Comparison of ENCODE assay signal across 25 mouse cellular contexts in genomic region chr10:82169776-82170175, GRCm38 (mm10). TPM values are rescaled to one million over a fixed set of nuclear protein-coding genes. Genes with fewer than 3 reads are reported as not detected.
DNase-seq lines count a peak whose midpoint lies in the region; ATAC-seq lines count a peak whose summit lies in the region.
"Had no signal": no experiment of that assay in that cellular context is flagged by ENCODE, and none has a peak within 500 bp of the region (broad histone marks: within the 10 kb centered on the region; RNA-seq: fewer than 3 reads in every experiment).

No protein-coding gene starts in this region.

- H3K9me3 ChIP-seq in forebrain, embryonic 10.5 days: peaks cover 39% of the 10 kb centered on the region
- H3K9me3 ChIP-seq: embryonic facial prominence, embryonic 15.5 days; forebrain, embryonic 15.5 days; G1E had no signal

- H3K4me3 ChIP-seq in forebrain, embryonic 10.5 days: no peak overlapping the region
- H3K4me3 ChIP-seq: embryonic facial prominence, embryonic 13.5 days; embryonic facial prominence, embryonic 15.5 days; erythroblast, embryonic 14.5 days; forebrain, embryonic 13.5 days; forebrain, embryonic 15.5 days had no signal

- no peaks in the 10 kb centered on the region for H3K36me3 ChIP-seq in forebrain, embryonic 10.5 days (replicated peaks)
- H3K36me3 ChIP-seq: embryonic facial prominence, embryonic 13.5 days; embryonic facial prominence, embryonic 15.5 days; forebrain, embryonic 15.5 days; G1E had no signal

- no peaks in the 10 kb centered on the region for H3K4me1 ChIP-seq in forebrain, embryonic 10.5 days
- H3K4me1 ChIP-seq: embryonic facial prominence, embryonic 13.5 days; embryonic facial prominence, embryonic 15.5 days; forebrain, embryonic 13.5 days; forebrain, embryonic 15.5 days had no signal

- H3K27me3 ChIP-seq in forebrain, embryonic 10.5 days (ENCODE audit: poor library complexity, severe bottlenecking): no peaks in the 10 kb centered on the region
- H3K27me3 ChIP-seq: embryonic facial prominence, embryonic 13.5 days; embryonic facial prominence, embryonic 15.5 days; forebrain, embryonic 13.5 days; forebrain, embryonic 15.5 days had no signal

- DNase-seq in frontal cortex, postnatal 36 days (ENCODE audit: low spot score in 2 of 2): no peak
- DNase-seq in heart, postnatal 25 days (ENCODE audit: low spot score): no peak
- no peak for DNase-seq in forebrain, embryonic 10.5 days (ENCODE audit: extremely low spot score, low spot score)
- DNase-seq: adrenal gland, adult 8-10 months; adrenal gland, postnatal 14 days; adrenal gland, postnatal 36 days; B cell, adult 2 months; cerebellum, adult 11-12 months; cerebellum, adult 2 months; cerebellum, adult 9-10 months; cerebellum, postnatal 10 days; cerebellum, postnatal 25 days; embryo, embryonic 11 days; forebrain, postnatal 0 days had no signal

- WGBS in forebrain, embryonic 10.5 days: 77% methylated on average over 2 of the region's 2 CpGs

- intact Hi-C loops in heart, postnatal 25 days (cut with DNase I): loop anchor here (5.0 kb wide), 2 partner anchors 542 to 667 kb away; partner anchors contain the start of genes Ankrd24, S1pr4 and Sirt6

- H3K27ac ChIP-seq in forebrain, embryonic 10.5 days: no peak overlapping the region
- H3K27ac ChIP-seq: embryonic facial prominence, embryonic 13.5 days; embryonic facial prominence, embryonic 15.5 days; forebrain, embryonic 13.5 days; forebrain, embryonic 15.5 days had no signal

- peak; percentile 42; the same call in 1 of the 2 replicates for ATAC-seq in common myeloid progenitor, adult 5-6 weeks (replicated peaks; ENCODE audit: low read depth, poor library complexity, severe bottlenecking)
- ATAC-seq in megakaryocyte, adult 5-6 weeks (ENCODE audit: poor library complexity, severe bottlenecking): peak; percentile 34; the same call in 1 of the 2 replicates
- ATAC-seq: activated CD4-positive, CD25-positive, alpha-beta regulatory T cell, adult 4 months; CD4-positive, CD25-positive, alpha-beta regulatory T cell, adult 4 months; forebrain, embryonic 13.5 days; forebrain, embryonic 15.5 days; forebrain, postnatal 0 days; Patski had no signal

RNA-seq across cellular contexts. Expression of gene AU041133, which starts 42.0 kb away (rescaled TPM):
- 6.8 and 11.1 TPM in 2 replicates for total RNA-seq in common myeloid progenitor, adult 5-6 weeks (2017)
- total RNA-seq in megakaryocyte, adult 5-6 weeks (2015): 4.6 and 5.4 TPM in 2 replicates
- total RNA-seq in megakaryocyte, adult 5-6 weeks (2017): 2.2 and 3.5 TPM in 2 replicates
- total RNA-seq in heart, postnatal 25 days (2021): 1 to 10 TPM; 2.7 to 3.2 TPM
- 4.6 and 5.0 TPM in 2 replicates for polyA plus RNA-seq in forebrain, embryonic 10.5 days (2016; fragmentation: Nextera tagmentation; extraction: Ambion mirVana)
- polyA plus RNA-seq: erythroblast, embryonic 14.5 days had no signal
